Mouse (Mus musculus): ENCODE results near the gene Foxn3. TPM values are rescaled to one million over a fixed set of nuclear protein-coding genes. Genes with fewer than 3 reads are reported as not detected.

The Foxn3 gene
- polyA plus RNA-seq, 1 experiment from 2014 or later = 85.9 TPM

- Histone ChIP-seq H3K4me2 (no peak overlapping the region), H3K9ac (no peak overlapping the region), H3K9me3 (no peaks in the 10 kb centered on the region), H3K36me3 (replicated peaks) (no peaks in the 10 kb centered on the region), H3K4me1 (peaks cover 76% of the 10 kb centered on the region), H3K27ac (no peak overlapping the region; the same call in 1 of the 2 replicates), H3K27me3 (replicated peaks) (no peaks in the 10 kb centered on the region), H3K4me3 (no peak overlapping the region)
- ATAC-seq (replicated peaks) = no peak
- WGBS = 70% methylated on average over 16 of the region's 16 CpGs
Measured at GRCm38 (mm10) chr12:99332144-99332807, 231.1 kb downstream of the Foxn3 start.

DNA sequence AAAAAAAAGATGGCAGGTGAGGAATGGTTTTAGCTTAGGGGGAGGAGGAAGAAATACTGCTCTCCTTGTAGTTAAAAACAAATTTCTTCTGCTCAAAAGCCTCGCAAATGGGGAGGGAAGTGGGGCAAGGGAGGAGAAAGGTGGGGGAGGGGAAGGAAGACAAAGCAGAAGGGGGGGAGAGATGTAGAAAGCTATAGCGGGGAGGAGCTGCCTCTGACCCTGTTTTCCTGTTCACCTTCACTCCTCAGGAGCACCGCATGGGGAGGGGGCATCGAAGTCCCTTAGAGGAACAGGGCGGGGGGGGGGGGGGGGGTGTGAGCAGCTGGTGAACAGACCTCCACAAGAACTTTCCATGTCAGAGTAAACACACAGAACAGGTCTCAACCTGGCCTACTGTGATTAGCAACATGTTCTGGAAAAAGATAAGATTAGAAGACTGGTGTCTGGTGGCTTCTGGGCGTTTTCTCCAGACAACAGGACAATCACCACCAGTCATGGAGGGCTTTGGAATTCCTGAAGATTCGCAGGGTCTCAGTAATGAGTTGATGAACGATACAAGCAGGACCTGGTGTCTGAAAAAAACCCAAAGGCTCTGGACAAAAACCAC is 231.9 kb downstream of the Foxn3 start:
- H3K4me3 ChIP-seq = no peak overlapping the region
- ATAC-seq (replicated peaks) = no peak
- H3K36me3 ChIP-seq (replicated peaks) = no peaks in the 10 kb centered on the region
- H3K27ac ChIP-seq = peak overlapping the region; percentile 78; the same call in 1 of the 2 replicates
- WGBS = 44% methylated on average over 6 of the region's 8 CpGs
- H3K4me2 ChIP-seq = no peak overlapping the region
- H3K27me3 ChIP-seq (replicated peaks) = no peaks in the 10 kb centered on the region
- H3K9me3 ChIP-seq = no peaks in the 10 kb centered on the region
- H3K4me1 ChIP-seq = peaks cover 68% of the 10 kb centered on the region
- H3K9ac ChIP-seq = no peak overlapping the region

DNA sequence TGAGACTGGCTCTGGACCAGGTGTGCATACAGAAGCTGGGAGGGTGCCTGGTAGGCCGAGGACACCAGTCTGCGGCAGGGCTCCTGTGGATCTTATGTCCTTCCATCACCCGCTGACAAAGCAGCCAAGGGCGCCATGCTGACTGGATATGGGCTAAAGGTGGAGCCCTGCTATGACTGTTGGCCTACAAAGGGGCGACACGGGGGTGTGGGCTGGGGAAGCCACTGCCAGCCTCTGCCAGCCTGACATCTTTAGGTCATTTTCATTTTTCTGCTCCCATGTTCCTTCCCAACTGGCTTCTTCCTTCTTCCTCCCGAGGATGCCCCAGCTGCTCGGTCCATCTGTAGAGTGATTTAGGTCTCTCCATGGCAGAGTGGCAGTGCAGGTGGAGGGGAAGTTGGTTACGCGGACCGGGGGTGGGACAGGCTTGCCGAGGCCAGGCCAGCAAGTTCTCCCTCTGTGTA is 232.5 kb downstream of the Foxn3 start:
- Histone ChIP-seq H3K36me3 (replicated peaks) (no peaks in the 10 kb centered on the region), H3K27me3 (replicated peaks) (no peaks in the 10 kb centered on the region), H3K4me1 (peaks cover 67% of the 10 kb centered on the region), H3K4me2 (no peak overlapping the region), H3K9me3 (no peaks in the 10 kb centered on the region), H3K4me3 (no peak overlapping the region), H3K9ac (no peak overlapping the region), H3K27ac (peak overlapping the region; percentile 78)
- ATAC-seq (replicated peaks) = no peak
- 77% methylated on average over 12 of the region's 12 CpGs for WGBS

GRCm38 (mm10) chr12:99329301-99330257 is 233.8 kb downstream of the Foxn3 start:
- H3K4me3 ChIP-seq = no peak overlapping the region
- H3K4me1 ChIP-seq = peaks cover 62% of the 10 kb centered on the region
- H3K9ac ChIP-seq = no peak overlapping the region
- H3K4me2 ChIP-seq = peak overlapping the region; percentile 31; the same call in 1 of the 2 replicates
- H3K27me3 ChIP-seq (replicated peaks) = no peaks in the 10 kb centered on the region
- peak overlapping the region; percentile 78 for H3K27ac ChIP-seq
- H3K9me3 ChIP-seq = no peaks in the 10 kb centered on the region
- ATAC-seq (replicated peaks) = peak; percentile 73
- WGBS = 7% methylated on average over 20 of the region's 20 CpGs
- no peaks in the 10 kb centered on the region for H3K36me3 ChIP-seq (replicated peaks)

GRCm38 (mm10) chr12:99326157-99326556 is 237.2 kb downstream of the Foxn3 start:
- ATAC-seq (replicated peaks) = no peak
- Histone ChIP-seq H3K27me3 (replicated peaks) (no peaks in the 10 kb centered on the region), H3K36me3 (replicated peaks) (no peaks in the 10 kb centered on the region), H3K9me3 (no peaks in the 10 kb centered on the region), H3K27ac (no peak overlapping the region), H3K4me3 (no peak overlapping the region), H3K9ac (no peak overlapping the region), H3K4me1 (peaks cover 45% of the 10 kb centered on the region), H3K4me2 (no peak overlapping the region)
- 64% methylated on average over 8 of the region's 8 CpGs for WGBS

DNA sequence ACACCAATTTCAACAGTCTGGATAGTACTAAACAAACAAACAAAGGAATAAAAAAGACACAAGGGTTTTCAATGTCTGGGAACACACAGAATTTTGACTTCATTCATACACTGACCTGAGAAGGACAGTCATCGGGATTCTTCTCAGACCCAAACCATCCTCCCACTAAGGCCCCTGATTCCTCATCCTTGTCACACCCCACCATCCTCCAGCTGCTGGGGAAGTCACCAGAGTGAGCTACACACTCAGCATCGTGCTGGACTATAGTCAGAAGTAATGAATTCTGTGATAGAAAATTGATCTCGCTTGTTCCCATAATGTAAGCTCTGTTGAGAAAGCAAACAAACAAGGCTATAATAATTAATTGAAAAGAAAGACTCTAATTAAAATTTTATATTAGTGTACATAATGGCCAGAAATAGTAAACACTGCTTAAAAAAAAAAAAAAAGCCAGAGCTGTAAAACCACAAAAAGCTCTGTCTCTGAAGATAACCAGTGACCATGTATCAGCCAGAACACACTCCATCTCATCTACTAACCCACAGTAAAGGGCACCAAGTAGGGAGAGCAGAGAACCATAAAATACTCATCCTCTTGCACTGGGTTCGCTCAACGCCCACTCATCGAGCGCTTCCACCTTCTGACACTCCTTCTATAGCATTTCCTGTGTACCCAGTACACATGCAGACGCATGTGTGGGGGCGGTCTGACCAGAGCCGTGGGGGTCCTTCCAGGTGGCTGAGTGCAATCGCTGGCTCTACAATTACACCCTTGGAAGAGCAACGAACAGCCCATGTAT is 241.6 kb downstream of the Foxn3 start:
- H3K27ac ChIP-seq = no peak overlapping the region
- H3K4me2 ChIP-seq = no peak overlapping the region
- H3K4me1 ChIP-seq = peaks cover 23% of the 10 kb centered on the region
- no peaks in the 10 kb centered on the region for H3K9me3 ChIP-seq
- H3K4me3 ChIP-seq = no peak overlapping the region
- no peaks in the 10 kb centered on the region for H3K27me3 ChIP-seq (replicated peaks)
- 79% methylated on average over 12 of the region's 12 CpGs for WGBS
- H3K36me3 ChIP-seq (replicated peaks) = no peaks in the 10 kb centered on the region
- ATAC-seq (replicated peaks) = no peak
- H3K9ac ChIP-seq = no peak overlapping the region

- Histone ChIP-seq H3K9me3 (no peaks in the 10 kb centered on the region), H3K4me3 (no peak overlapping the region), H3K36me3 (replicated peaks) (no peaks in the 10 kb centered on the region), H3K9ac (no peak overlapping the region), H3K4me2 (no peak overlapping the region), H3K27ac (no peak overlapping the region), H3K27me3 (replicated peaks) (no peaks in the 10 kb centered on the region), H3K4me1 (peaks cover 22% of the 10 kb centered on the region)
- ATAC-seq (replicated peaks) = no peak
- WGBS = 93% methylated on average over 3 of the region's 3 CpGs
Measured at GRCm38 (mm10) chr12:99320966-99321496, 242.4 kb downstream of the Foxn3 start.

GRCm38 (mm10) chr12:99319896-99320295 is 243.5 kb downstream of the Foxn3 start:
- Histone ChIP-seq H3K4me2 (no peak overlapping the region), H3K27ac (no peak overlapping the region), H3K36me3 (replicated peaks) (no peaks in the 10 kb centered on the region), H3K9ac (no peak overlapping the region), H3K4me3 (no peak overlapping the region), H3K9me3 (no peaks in the 10 kb centered on the region), H3K27me3 (replicated peaks) (no peaks in the 10 kb centered on the region), H3K4me1 (peaks cover 18% of the 10 kb centered on the region)
- ATAC-seq (replicated peaks) = no peak
- WGBS = 77% methylated on average over 2 of the region's 2 CpGs

DNA sequence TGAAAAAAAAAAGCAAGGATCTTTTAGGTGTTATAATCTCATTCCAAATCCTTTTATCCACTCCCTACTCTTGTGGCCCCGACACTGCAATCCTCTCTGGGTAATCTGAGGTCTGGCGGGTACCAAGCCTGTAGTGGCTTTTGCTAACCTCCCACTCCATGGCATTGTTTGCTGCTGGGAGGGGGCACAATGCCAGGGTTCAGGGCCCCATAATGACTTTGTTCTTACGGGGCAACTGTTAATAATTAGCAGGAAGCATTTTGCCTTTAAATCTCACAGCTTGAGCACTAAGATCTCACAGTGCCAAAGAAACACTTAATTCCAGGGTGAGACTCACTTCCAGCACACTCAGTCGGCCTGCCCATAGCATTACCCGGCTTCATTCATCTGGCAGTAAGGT is 244.2 kb downstream of the Foxn3 start:
- Histone ChIP-seq H3K4me3 (no peak overlapping the region), H3K27me3 (replicated peaks) (no peaks in the 10 kb centered on the region)

DNA sequence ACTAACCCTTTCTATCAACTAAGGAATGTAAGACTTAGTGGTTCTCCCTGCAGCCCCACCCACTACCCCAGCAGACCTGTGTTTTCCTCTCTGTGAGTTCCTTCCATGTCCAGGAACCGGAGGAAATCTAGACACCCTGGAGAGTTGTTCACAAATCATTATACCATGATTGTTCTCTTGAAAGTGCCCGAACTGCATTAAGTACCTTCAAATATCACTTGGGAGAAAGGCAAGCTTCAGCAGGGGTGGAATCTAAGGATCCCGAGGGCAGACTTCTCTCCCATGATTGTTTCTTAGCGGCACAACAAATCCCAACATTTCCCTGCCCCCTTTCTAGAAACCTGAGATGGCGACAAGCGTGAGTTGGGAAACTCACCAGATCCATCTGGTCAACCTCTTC is 247.5 kb downstream of the Foxn3 start:
- H3K27me3 ChIP-seq (replicated peaks) = no peaks in the 10 kb centered on the region
- H3K9ac ChIP-seq = no peak overlapping the region
- H3K27ac ChIP-seq = no peak overlapping the region
- H3K4me3 ChIP-seq = no peak overlapping the region
- H3K9me3 ChIP-seq = no peaks in the 10 kb centered on the region
- WGBS = 92% methylated on average over 6 of the region's 6 CpGs
- no peak overlapping the region for H3K4me2 ChIP-seq
- ATAC-seq (replicated peaks) = no peak
- H3K4me1 ChIP-seq = peaks cover 12% of the 10 kb centered on the region
- no peaks in the 10 kb centered on the region for H3K36me3 ChIP-seq (replicated peaks)

More for the DNA sequence above, 244.2 kb downstream of the Foxn3 start:
- 58% methylated on average over 5 of the region's 5 CpGs for WGBS
- H3K4me1 ChIP-seq = peaks cover 14% of the 10 kb centered on the region
- H3K27ac ChIP-seq = no peak overlapping the region
- no peaks in the 10 kb centered on the region for H3K36me3 ChIP-seq (replicated peaks)
- H3K4me2 ChIP-seq = no peak overlapping the region
- H3K9me3 ChIP-seq = no peaks in the 10 kb centered on the region
- ATAC-seq (replicated peaks) = no peak
- H3K9ac ChIP-seq = no peak overlapping the region

DNA sequence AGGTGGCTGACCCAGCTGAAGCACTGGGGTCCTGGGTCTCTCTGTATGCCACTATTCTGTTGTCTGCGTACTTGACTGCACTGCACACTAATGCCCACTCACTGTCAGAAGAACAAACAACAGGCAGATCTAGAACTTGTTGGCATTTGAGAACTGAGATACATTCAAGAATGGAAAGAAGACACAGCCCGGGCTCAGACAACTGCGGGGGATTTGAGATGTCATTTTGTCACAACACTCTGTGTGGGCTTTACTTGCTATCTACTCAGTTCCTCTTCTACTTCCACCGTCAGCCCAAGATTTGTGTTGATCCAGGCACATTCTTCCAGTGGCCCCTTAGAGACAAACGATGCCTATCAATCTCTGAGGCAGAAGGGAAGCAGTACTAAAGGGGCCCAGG is 248.6 kb downstream of the Foxn3 start:
- Histone ChIP-seq H3K27ac (no peak overlapping the region), H3K4me1 (peaks cover 10% of the 10 kb centered on the region), H3K9me3 (no peaks in the 10 kb centered on the region), H3K27me3 (replicated peaks) (no peaks in the 10 kb centered on the region), H3K4me3 (no peak overlapping the region), H3K4me2 (no peak overlapping the region), H3K36me3 (replicated peaks) (no peaks in the 10 kb centered on the region), H3K9ac (no peak overlapping the region)
- no peak for ATAC-seq (replicated peaks)
- 87% methylated on average over 5 of the region's 5 CpGs for WGBS
